Mouse (Mus musculus) adrenal gland, adult 18-20 months (tissue): ENCODE results near the gene Ipcef1. TPM values are rescaled to one million over a fixed set of nuclear protein-coding genes. Genes with fewer than 3 reads are reported as not detected.

Experiments
- DNase-seq, 2 experiments: peaks; one replicate each; pipeline ENCODE4 v3.0.0; 2021 to 2022; ENCODE audit warnings: low spot score in 2 of 2
- total RNA-seq, 2 experiments: library from RNA; stranded (reverse); gene quantifications; 1 replicate in 1 of 2; 2 replicates in 1 of 2; pipeline ENCODE4 v1.2.3; 2021

The Ipcef1 gene
- total RNA-seq, 2 experiments from 2014 or later = 0.40 to 0.51 TPM

- DNase-seq = no peak
Measured at GRCm38 (mm10) chr10:6977843-6978242, 74.4 kb downstream of the Ipcef1 start.

GRCm38 (mm10) chr10:6968334-6968733 is 83.9 kb downstream of the Ipcef1 start:
- no peak for DNase-seq

- DNase-seq = no peak
Measured at GRCm38 (mm10) chr10:6967588-6968242, 84.6 kb downstream of the Ipcef1 start.

GRCm38 (mm10) chr10:6958791-6959190 is 93.5 kb downstream of the Ipcef1 start:
- no peak for DNase-seq

GRCm38 (mm10) chr10:6956357-6956756 is 95.9 kb downstream of the Ipcef1 start:
- DNase-seq = no peak

- no peak for DNase-seq
Measured at GRCm38 (mm10) chr10:6954533-6954932, 97.7 kb downstream of the Ipcef1 start.

- no peak for DNase-seq
Measured at GRCm38 (mm10) chr10:6953115-6953514, 99.2 kb downstream of the Ipcef1 start.

GRCm38 (mm10) chr10:6936671-6937425 is 115.4 kb downstream of the Ipcef1 start:
- no peak for DNase-seq

- no peak for DNase-seq
Measured at GRCm38 (mm10) chr10:6934776-6935175, 117.5 kb downstream of the Ipcef1 start.

- DNase-seq = no peak
Measured at GRCm38 (mm10) chr10:6930889-6931288, 121.4 kb downstream of the Ipcef1 start.

- DNase-seq = no peak
Measured at GRCm38 (mm10) chr10:6930398-6930797, 121.9 kb downstream of the Ipcef1 start.

- DNase-seq = no peak
Measured at GRCm38 (mm10) chr10:6928905-6929304, 123.4 kb downstream of the Ipcef1 start.

- no peak for DNase-seq
Measured at GRCm38 (mm10) chr10:6927600-6928223, 124.6 kb downstream of the Ipcef1 start.

GRCm38 (mm10) chr10:6926724-6927123 is 125.6 kb downstream of the Ipcef1 start:
- no peak for DNase-seq

GRCm38 (mm10) chr10:6916545-6917257 is 135.6 kb downstream of the Ipcef1 start:
- no peak for DNase-seq

- DNase-seq = no peak
Measured at GRCm38 (mm10) chr10:6915991-6916390, 136.3 kb downstream of the Ipcef1 start.

- no peak for DNase-seq
Measured at GRCm38 (mm10) chr10:6909763-6910162, 142.5 kb downstream of the Ipcef1 start.

- DNase-seq = no peak
Measured at GRCm38 (mm10) chr10:6901819-6902393, 150.4 kb downstream of the Ipcef1 start.

- no peak for DNase-seq
Measured at GRCm38 (mm10) chr10:6900126-6900525, 152.2 kb downstream of the Ipcef1 start.

GRCm38 (mm10) chr10:6896659-6897303 is 155.5 kb downstream of the Ipcef1 start:
- no peak for DNase-seq

GRCm38 (mm10) chr10:6895796-6896195 is 156.5 kb downstream of the Ipcef1 start:
- DNase-seq = no peak
